Mouse (Mus musculus) midbrain, postnatal 0 days (tissue): ENCODE results near the gene Asap2. TPM values are rescaled to one million over a fixed set of nuclear protein-coding genes. Genes with fewer than 3 reads are reported as not detected.

Experiments
- ATAC-seq: fragments of 200-750 bp; cut with Nextera tagmentation; 2 replicates; pipeline ENCODE4 v1.8.0; 2017; ENCODE audit warnings: moderate number of reproducible peaks, mild to moderate bottlenecking, moderate TSS enrichment, moderate library complexity; ENCODE audit not compliant: low FRiP score
- DNase-seq: peaks from one replicate; pipeline ENCODE4 v3.0.0-alpha.2; 2015; ENCODE audit warnings: low spot score
- H3K27ac ChIP-seq: fragments of 300-500 bp; sonication (generic); 2 replicates; pipeline ENCODE4 v1.5.1; 2014; ENCODE audit warnings: low read depth, mild to moderate bottlenecking, low read length, mixed read lengths
- H3K27me3 ChIP-seq: fragments of 300-500 bp; sonication (generic); 2 replicates; pipeline ENCODE4 v1.6.1; 2014; ENCODE audit warnings: low read length, control low read depth, mixed read lengths; ENCODE audit not compliant: insufficient read depth
- H3K36me3 ChIP-seq: fragments of 300-500 bp; sonication (generic); 2 replicates; pipeline ENCODE4 v1.6.1; 2014; ENCODE audit warnings: low read length, control low read depth, mixed read lengths; ENCODE audit not compliant: insufficient read depth
- H3K4me1 ChIP-seq: fragments of 300-500 bp; sonication (generic); 2 replicates; pipeline ENCODE4 v1.6.1; 2014; ENCODE audit warnings: mild to moderate bottlenecking, control low read depth, antibody characterized with exemption, low read length, mixed read lengths; ENCODE audit not compliant: insufficient read depth
- H3K4me2 ChIP-seq: fragments of 300-500 bp; sonication (generic); 2 replicates; pipeline ENCODE4 v1.6.1; 2014; ENCODE audit warnings: low read depth, mild to moderate bottlenecking, low read length, mixed read lengths; ENCODE audit not compliant: poor library complexity, severe bottlenecking
- H3K4me3 ChIP-seq: fragments of 300-500 bp; sonication (generic); 2 replicates; pipeline ENCODE4 v1.5.1; 2014; ENCODE audit warnings: low read depth, mild to moderate bottlenecking, low read length, moderate library complexity
- H3K9ac ChIP-seq: fragments of 300-500 bp; sonication (generic); replicated peaks from 2 replicates; pipeline ENCODE4 v1.6.1; 2014; ENCODE audit warnings: mild to moderate bottlenecking, low read length, moderate library complexity, mixed read lengths; ENCODE audit not compliant: poor library complexity, severe bottlenecking
- H3K9me3 ChIP-seq: fragments of 300-500 bp; sonication (generic); 2 replicates; pipeline ENCODE4 v1.6.1; 2016; ENCODE audit warnings: low read length, control low read depth
- CTCF ChIP-seq: IDR thresholded peaks from 2 replicates; pipeline ENCODE4 v1.5.1; 2016; ENCODE audit warnings: antibody characterized with exemption, mild to moderate bottlenecking
- WGBS: fragments of 180-500 bp; shearing (Covaris S2); extraction: QIAGEN DNeasy Blood & Tissue Kit; methylation state at CpG from one replicate; pipeline ENCODE4 v1.1.7; 2014; 5-methylcytosine and 5-hydroxymethylcytosine counted together
- polyA plus RNA-seq: library from polyadenylated mRNA; unstranded; fragments of >200 nt; fragmentation: Nextera tagmentation; extraction: Ambion mirVana; gene quantifications from 2 replicates; pipeline ENCODE4 v1.2.1, GENCODE M21; 2015
- total RNA-seq: library from RNA; depleted of rRNA; stranded (reverse); fragments of >200 nt; gene quantifications from 2 replicates; pipeline ENCODE4 v1.2.3, GENCODE M21; 2014

Gene Asap2
- total and polyA plus RNA-seq, 2 experiments from 2014 or later = 14.7 to 21.3 TPM

DNA sequence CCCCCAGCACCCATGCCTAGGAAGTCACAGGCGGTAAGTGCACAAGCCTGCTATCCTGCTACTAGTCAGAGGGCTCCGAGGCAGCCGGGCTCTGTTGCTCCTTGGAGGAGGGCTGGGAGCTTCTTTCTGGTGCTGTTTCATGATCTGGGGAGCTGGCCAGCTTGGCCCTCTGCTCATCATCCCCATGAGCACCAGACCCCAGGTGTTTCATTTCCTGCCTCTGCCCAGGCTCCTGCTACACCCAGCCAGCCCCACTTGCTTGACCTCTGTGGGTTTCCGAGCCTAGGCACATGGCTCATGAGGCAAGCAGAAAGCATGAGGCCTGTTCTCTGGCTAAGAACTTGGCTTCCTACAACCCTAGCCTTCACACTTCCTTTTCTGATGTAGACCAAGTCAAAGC lies 275.2 kb downstream of the Asap2 start:
- Histone ChIP-seq H3K9ac (no peak overlapping the region), H3K4me2 (no peak overlapping the region), H3K4me1 (no peaks in the 10 kb centered on the region), H3K9me3 (no peaks in the 10 kb centered on the region), H3K4me3 (no peak overlapping the region), H3K27me3 (no peaks in the 10 kb centered on the region), H3K27ac (no peak overlapping the region), H3K36me3 (peaks cover 36% of the 10 kb centered on the region)
- WGBS = 89% methylated on average over 4 of the region's 4 CpGs
- no peak for DNase-seq
- ATAC-seq = no peak
- no peak for TF ChIP-seq CTCF

DNA sequence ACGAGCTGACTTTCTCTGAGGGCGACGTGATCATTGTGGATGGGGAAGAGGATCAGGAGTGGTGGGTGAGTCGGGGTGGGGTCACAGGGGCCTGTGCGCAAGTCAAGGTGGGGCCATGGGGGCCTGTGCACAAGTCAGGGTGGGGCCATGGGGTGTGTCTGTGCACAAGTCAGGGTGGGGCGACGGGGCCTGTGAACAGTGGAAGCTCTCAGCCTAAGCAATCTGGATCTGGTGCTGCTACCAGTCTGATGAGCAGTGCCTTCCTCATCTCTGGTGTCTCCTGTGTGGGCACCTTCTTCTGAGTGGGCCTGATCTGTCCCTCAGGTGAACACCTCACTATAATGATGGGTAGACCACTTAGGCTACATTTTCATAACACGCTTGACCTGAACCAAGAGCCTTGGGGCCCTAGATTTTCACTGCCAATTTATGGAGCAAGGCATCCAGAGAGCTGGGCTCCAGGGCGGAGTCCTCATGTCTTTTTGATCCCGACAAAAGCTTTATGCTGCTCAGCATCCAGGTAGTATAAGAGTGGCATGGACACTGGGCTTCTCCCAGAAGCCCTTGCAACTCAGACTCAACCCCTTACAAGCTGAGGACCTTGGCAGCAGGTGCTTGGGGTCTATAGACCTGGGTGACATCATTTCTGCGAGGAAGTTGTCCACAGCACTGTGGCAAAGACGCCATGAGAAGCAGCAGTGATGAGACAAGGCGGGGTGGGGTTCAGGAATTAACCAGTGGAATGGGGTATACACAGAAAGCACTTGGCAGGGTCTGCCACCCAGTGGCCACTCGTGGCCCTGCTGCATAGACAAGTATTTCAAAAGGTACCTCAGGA lies 275.9 kb downstream of the Asap2 start:
- H3K9me3 ChIP-seq = no peaks in the 10 kb centered on the region
- DNase-seq (peak; percentile 84), ATAC-seq (peak; percentile 90)
- H3K9ac ChIP-seq = no peak overlapping the region
- H3K36me3 ChIP-seq = peaks cover 40% of the 10 kb centered on the region
- H3K4me1 ChIP-seq = no peaks in the 10 kb centered on the region
- 74% methylated on average over 14 of the region's 14 CpGs for WGBS
- no peak overlapping the region for H3K4me3 ChIP-seq
- H3K4me2 ChIP-seq = no peak overlapping the region
- no peaks in the 10 kb centered on the region for H3K27me3 ChIP-seq
- TF ChIP-seq CTCF = peak; percentile 86
- no peak overlapping the region for H3K27ac ChIP-seq

DNA sequence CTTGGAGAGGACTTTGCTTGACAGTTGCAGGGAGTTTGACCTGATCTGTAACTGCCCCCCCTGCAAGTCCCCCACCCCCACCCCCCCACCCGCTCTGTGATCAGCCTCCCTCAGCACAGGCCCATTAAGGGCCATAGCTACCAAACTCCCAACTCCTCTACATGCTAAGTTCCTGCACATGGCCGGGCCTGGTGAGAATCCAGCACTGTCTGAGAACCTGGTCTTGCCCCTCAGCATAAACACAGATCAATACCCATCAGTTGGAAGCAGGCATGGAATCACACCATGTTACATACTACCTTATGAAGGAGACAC lies 276.5 kb downstream of the Asap2 start:
- DNase-seq = no peak
- H3K9ac ChIP-seq = no peak overlapping the region
- no peaks in the 10 kb centered on the region for H3K27me3 ChIP-seq
- ATAC-seq = no peak
- WGBS = 82% methylated on average over 2 of the region's 2 CpGs
- H3K36me3 ChIP-seq = peaks cover 46% of the 10 kb centered on the region
- H3K4me2 ChIP-seq = no peak overlapping the region
- no peaks in the 10 kb centered on the region for H3K9me3 ChIP-seq
- no peak overlapping the region for H3K27ac ChIP-seq
- no peak overlapping the region for H3K4me3 ChIP-seq
- TF ChIP-seq CTCF = no peak
- H3K4me1 ChIP-seq = no peaks in the 10 kb centered on the region

DNA sequence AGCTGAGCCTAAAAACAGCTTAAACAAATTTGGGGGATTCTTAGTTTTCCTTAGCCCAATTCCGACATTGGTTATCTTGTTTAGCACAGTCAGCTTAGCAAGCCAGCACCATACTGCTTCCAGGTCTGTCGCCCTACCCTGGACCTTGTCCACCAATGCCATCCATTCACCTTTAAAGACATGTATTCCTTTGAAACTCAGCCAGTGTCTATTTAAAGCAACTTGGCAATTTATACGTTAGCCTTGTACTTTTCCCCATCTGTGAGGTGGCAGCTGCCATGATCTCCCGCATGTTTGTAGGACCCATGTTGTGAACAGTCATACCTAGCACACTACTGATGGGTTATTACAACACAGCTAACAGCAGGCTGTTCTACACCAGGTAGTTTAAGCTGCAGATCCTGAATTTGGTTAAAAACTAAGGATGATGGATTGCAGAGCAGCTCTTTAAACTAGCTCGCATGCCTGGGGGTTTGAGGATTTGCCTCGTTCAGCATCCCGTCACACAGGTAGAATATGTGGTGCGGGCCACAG lies 277.9 kb downstream of the Asap2 start:
- Histone ChIP-seq H3K27ac (no peak overlapping the region), H3K4me1 (no peaks in the 10 kb centered on the region), H3K9ac (no peak overlapping the region), H3K4me2 (no peak overlapping the region), H3K27me3 (no peaks in the 10 kb centered on the region), H3K36me3 (peaks cover 48% of the 10 kb centered on the region), H3K9me3 (no peaks in the 10 kb centered on the region), H3K4me3 (no peak overlapping the region)
- WGBS = 93% methylated on average over 8 of the region's 8 CpGs
- ATAC-seq = no peak
- no peak for DNase-seq
- TF ChIP-seq CTCF = no peak

DNA sequence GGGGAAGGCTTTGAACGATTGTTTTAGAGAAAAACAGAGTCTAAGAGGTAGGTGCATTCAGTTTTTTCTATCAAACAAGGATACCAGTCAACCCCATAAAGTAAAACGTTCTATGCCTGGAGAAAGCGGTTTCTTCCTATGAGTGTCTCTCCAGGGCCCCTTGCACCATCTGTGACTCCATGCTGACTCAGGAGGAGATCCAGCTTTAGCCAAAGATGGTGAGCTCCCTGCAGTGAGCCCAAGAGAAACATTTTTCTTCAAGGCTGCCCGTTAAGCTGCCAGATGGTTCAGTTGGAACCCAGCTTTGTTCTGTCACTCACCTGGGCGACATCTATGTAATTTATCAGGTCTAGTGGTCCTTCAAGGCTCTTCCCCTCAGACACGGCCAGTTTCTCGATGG lies 284.2 kb downstream of the Asap2 start:
- DNase-seq = peak; percentile 15
- H3K4me2 ChIP-seq = no peak overlapping the region
- no peak for ATAC-seq

DNA sequence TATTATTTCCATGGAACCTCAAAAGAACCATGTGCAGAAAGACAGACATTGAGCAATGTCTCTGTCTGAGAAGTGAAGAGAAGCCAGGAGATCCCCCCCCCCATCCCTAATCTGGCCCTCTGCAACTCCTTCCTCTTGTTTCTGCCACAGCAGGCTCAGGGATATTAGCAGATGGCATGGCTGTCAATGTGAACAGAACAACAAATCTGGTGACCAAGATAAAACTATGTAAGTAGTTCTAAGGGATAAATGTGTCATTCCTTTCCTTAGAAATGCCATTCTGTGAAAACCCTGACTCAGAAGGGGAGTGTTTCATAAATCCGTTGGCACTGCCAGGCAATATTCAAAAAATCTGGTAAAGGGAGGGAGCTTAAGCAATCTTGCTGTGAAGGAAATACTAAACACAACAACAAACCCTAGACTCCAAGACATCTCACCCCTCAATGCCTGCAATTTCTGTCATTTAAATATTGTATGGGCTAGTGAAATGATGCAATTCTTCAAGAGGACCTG lies 287.1 kb downstream of the Asap2 start:
- Histone ChIP-seq H3K4me1 (no peaks in the 10 kb centered on the region), H3K4me3 (no peak overlapping the region), H3K36me3 (peaks cover under 1% of the 10 kb centered on the region; the same call in 1 of the 2 replicates), H3K9me3 (no peaks in the 10 kb centered on the region), H3K27me3 (no peaks in the 10 kb centered on the region), H3K27ac (no peak overlapping the region), H3K9ac (no peak overlapping the region), H3K4me2 (no peak overlapping the region)
- DNase-seq (no peak), ATAC-seq (no peak)
- TF ChIP-seq CTCF = no peak
- 74% methylated on average over 1 of the region's 1 CpGs for WGBS

More for the DNA sequence above, 284.2 kb downstream of the Asap2 start:
- Histone ChIP-seq H3K4me1 (no peaks in the 10 kb centered on the region), H3K27me3 (no peaks in the 10 kb centered on the region), H3K4me3 (no peak overlapping the region), H3K36me3 (peaks cover 24% of the 10 kb centered on the region), H3K9me3 (no peaks in the 10 kb centered on the region), H3K9ac (no peak overlapping the region), H3K27ac (no peak overlapping the region)
- WGBS = 74% methylated on average over 7 of the region's 7 CpGs
- no peak for TF ChIP-seq CTCF
